ENCODE assay signal across 7 mouse cellular contexts in genomic region chr3:87618981-87619710, GRCm38 (mm10). TPM values are rescaled to one million over a fixed set of nuclear protein-coding genes. Genes with fewer than 3 reads are reported as not detected.
DNase-seq lines count a peak whose midpoint lies in the region; ATAC-seq and TF ChIP-seq lines count a peak whose summit lies in the region.

No protein-coding gene starts in this region.

- no peaks in the 10 kb centered on the region for H3K9me3 ChIP-seq in ES-Bruce4 (replicated peaks; ENCODE audit: control insufficient read depth, insufficient read depth, low read length, poor library complexity, severe bottlenecking)
- H3K9me3 ChIP-seq in heart, embryonic 14.5 days (ENCODE audit: control insufficient read depth, low read length): no peaks in the 10 kb centered on the region
- no peaks in the 10 kb centered on the region for H3K9me3 ChIP-seq in limb, embryonic 13.5 days
- H3K9me3 ChIP-seq in neural tube, embryonic 15.5 days (replicated peaks): no peaks in the 10 kb centered on the region

- H3K4me2 ChIP-seq in heart, embryonic 14.5 days (ENCODE audit: low read length): peak overlapping the region; percentile 74
- H3K4me2 ChIP-seq in limb, embryonic 13.5 days (replicated peaks): peak overlapping the region; percentile 99
- peak overlapping the region; percentile 96 for H3K4me2 ChIP-seq in neural tube, embryonic 15.5 days

- no peaks in the 10 kb centered on the region for H3K4me1 ChIP-seq in ES-Bruce4 (ENCODE audit: control insufficient read depth, insufficient read depth, low read length)
- H3K4me1 ChIP-seq in heart, embryonic 14.5 days (ENCODE audit: control insufficient read depth in 2 of 2, insufficient read depth in 2 of 2, low read length in 2 of 2): peaks cover 16 to 36% of the 10 kb centered on the region in 2 experiments
- H3K4me1 ChIP-seq in limb, embryonic 13.5 days: peaks cover 40% of the 10 kb centered on the region
- H3K4me1 ChIP-seq in neural tube, embryonic 15.5 days: peaks cover 51% of the 10 kb centered on the region

- peak; percentile 45 for DNase-seq in 3T3-L1 (ENCODE audit: low read depth, low spot score)
- no peak for DNase-seq in left cerebral cortex, adult 9 months (ENCODE audit: low spot score in 2 of 2)
- DNase-seq in thymus, postnatal 10 days (ENCODE audit: low spot score in 2 of 2): no peak

- TF ChIP-seq EP300 in ES-Bruce4 (IDR thresholded peaks at IDR 0.05; ENCODE audit: insufficient read depth, low read depth, low read length): no peak

- no peaks in the 10 kb centered on the region for H3K36me3 ChIP-seq in ES-Bruce4 (ENCODE audit: control insufficient read depth, insufficient read depth, low read length, poor library complexity, severe bottlenecking)
- H3K36me3 ChIP-seq in heart, embryonic 14.5 days (ENCODE audit: control insufficient read depth, insufficient read depth, low read length): no peaks in the 10 kb centered on the region
- no peaks in the 10 kb centered on the region for H3K36me3 ChIP-seq in limb, embryonic 13.5 days
- H3K36me3 ChIP-seq in neural tube, embryonic 15.5 days: no peaks in the 10 kb centered on the region

- peak overlapping the region; percentile 86; the same call in 1 of the 2 replicates for H3K9ac ChIP-seq in ES-Bruce4 (ENCODE audit: low read depth, poor library complexity, severe bottlenecking)
- H3K9ac ChIP-seq in heart, embryonic 14.5 days (ENCODE audit: low read length): peak overlapping the region; percentile 94
- H3K9ac ChIP-seq in limb, embryonic 13.5 days: peak overlapping the region; percentile 89
- peak overlapping the region; percentile 80 for H3K9ac ChIP-seq in neural tube, embryonic 15.5 days (replicated peaks)

- no peak for TF ChIP-seq CTCF in ES-Bruce4 (IDR thresholded peaks at IDR 0.05; ENCODE audit: low read depth, low read length)

- TF ChIP-seq POLR2A in ES-Bruce4 (IDR thresholded peaks at IDR 0.05; ENCODE audit: insufficient read depth, low read length): no peak

- WGBS in heart, embryonic 14.5 days: 34% methylated on average over 5 of the region's 5 CpGs
- WGBS in limb, embryonic 13.5 days: 42% methylated on average over 5 of the region's 5 CpGs
- WGBS in neural tube, embryonic 15.5 days: 52% methylated on average over 5 of the region's 5 CpGs

- 0 out of 2 replicates have a peak overlapping the region, but pooled peaks have one; percentile 6 for H3K4me3 ChIP-seq in ES-Bruce4 (ENCODE audit: low read depth, low read length)
- peak overlapping the region; percentile 77 to 84 for H3K4me3 ChIP-seq in heart, embryonic 14.5 days (ENCODE audit: control insufficient read depth in 1 of 2, insufficient read depth in 1 of 2, low read depth in 1 of 2, low read length in 2 of 2)
- peak overlapping the region; percentile 74 for H3K4me3 ChIP-seq in limb, embryonic 13.5 days
- peak overlapping the region; percentile 85 for H3K4me3 ChIP-seq in neural tube, embryonic 15.5 days (replicated peaks)

- H3K27ac ChIP-seq in ES-Bruce4 (ENCODE audit: insufficient read depth, low read length): no peak overlapping the region
- no peak overlapping the region for H3K27ac ChIP-seq in heart, embryonic 14.5 days (replicated peaks in 1 of 2; ENCODE audit: control insufficient read depth in 1 of 2, insufficient read depth in 1 of 2, low read depth in 2 of 2, low read length in 2 of 2)
- no peak overlapping the region for H3K27ac ChIP-seq in limb, embryonic 13.5 days
- no peak overlapping the region; the same call in 1 of the 2 replicates for H3K27ac ChIP-seq in neural tube, embryonic 15.5 days (replicated peaks)

- no peak for ATAC-seq in heart, embryonic 14.5 days (ENCODE audit: insufficient number of reproducible peaks, insufficient read depth, low FRiP score, low read depth)
- no peak for ATAC-seq in limb, embryonic 13.5 days (ENCODE audit: low FRiP score, low read depth)
- no peak for ATAC-seq in neural tube, embryonic 15.5 days (ENCODE audit: low FRiP score)

- 0 out of 2 replicates have a peak, but pooled peaks cover 2% of the 10 kb centered on the region for H3K27me3 ChIP-seq in ES-Bruce4 (ENCODE audit: control insufficient read depth, insufficient read depth, low read length, poor library complexity, severe bottlenecking)
- no peaks in the 10 kb centered on the region for H3K27me3 ChIP-seq in heart, embryonic 14.5 days (ENCODE audit: control insufficient read depth, insufficient read depth, low read length)
- H3K27me3 ChIP-seq in limb, embryonic 13.5 days: no peaks in the 10 kb centered on the region
- no peaks in the 10 kb centered on the region for H3K27me3 ChIP-seq in neural tube, embryonic 15.5 days (replicated peaks)

RNA-seq across cellular contexts. Expression of gene Arhgef11, which starts 1.8 kb away (rescaled TPM):
- 14.6 and 16.7 TPM in 2 replicates for polyA plus RNA-seq in ES-Bruce4 (2011; ENCODE audit: insufficient read depth, insufficient read length, low read depth, missing spikeins)
- 7.9 and 9.7 TPM in 2 replicates for polyA plus RNA-seq in heart, embryonic 14.5 days (2014; fragmentation: Nextera tagmentation; extraction: Ambion mirVana)
- polyA plus RNA-seq in limb, embryonic 13.5 days (2015; fragmentation: Nextera tagmentation; extraction: Ambion mirVana): 16.0 and 18.8 TPM in 2 replicates
- 19.5 and 19.6 TPM in 2 replicates for polyA plus RNA-seq in neural tube, embryonic 15.5 days (2015; fragmentation: Nextera tagmentation; extraction: Ambion mirVana)

Comparison
In these comparisons a context has a peak if more than half of its experiments do, and no peak if none do; other contexts are left out.
1. H3K4me3 ChIP-seq: peak in every context shown above with its lines; median percentile 85 in neural tube, embryonic 15.5 days; 80 in heart, embryonic 14.5 days; 74 in limb, embryonic 13.5 days; 6 in ES-Bruce4.